Mouse (Mus musculus) embryo, embryonic 10.5 days (tissue): ENCODE results near the gene Olfr288.

ENCODE experiments used
- DNase-seq: peaks from one replicate; pipeline ENCODE4 v3.0.0-alpha.2; 2015; ENCODE audit warnings: low spot score

The Olfr288 gene

GRCm38 (mm10) chr15:98195442-98195841 is at the start of gene Olfr288:
TSS of gene Olfr288 (minus strand) at chr15:98195542.
- no peak for DNase-seq

GRCm38 (mm10) chr15:98235442-98235841 is 40.1 kb upstream of the Olfr288 start:
- DNase-seq: no peak

GRCm38 (mm10) chr15:98234350-98234749 is 39.0 kb upstream of the Olfr288 start, which contains the start of gene Olfr286:
TSS of gene Olfr286 (minus strand) at chr15:98234450.
- DNase-seq: no peak

GRCm38 (mm10) chr15:98226096-98226495 is 30.8 kb upstream of the Olfr288 start:
- DNase-seq: no peak

- peak; percentile 57 for DNase-seq
Observed at GRCm38 (mm10) chr15:98225610-98226009, 30.3 kb upstream of the Olfr288 start.

- DNase-seq: no peak
Observed at GRCm38 (mm10) chr15:98222377-98222776, 27.0 kb upstream of the Olfr288 start.

- DNase-seq: no peak
Observed at GRCm38 (mm10) chr15:98220877-98221276, 25.5 kb upstream of the Olfr288 start, which contains the start of the genes Gm44579 and Olfr287. TSS of gene Gm44579 (minus strand) at chr15:98220977. TSS of gene Olfr287 (minus strand) at chr15:98221056.

- DNase-seq: no peak
Observed at GRCm38 (mm10) chr15:98214130-98214529, 18.8 kb upstream of the Olfr288 start.

- DNase-seq: no peak
Observed at GRCm38 (mm10) chr15:98213336-98213870, 18.1 kb upstream of the Olfr288 start.

GRCm38 (mm10) chr15:98209676-98210075 is 14.3 kb upstream of the Olfr288 start:
- no peak for DNase-seq

- DNase-seq: no peak
Observed at GRCm38 (mm10) chr15:98184456-98184855, 10.9 kb downstream of the Olfr288 start.

GRCm38 (mm10) chr15:98181856-98182570 is 13.3 kb downstream of the Olfr288 start:
- DNase-seq: no peak

- peak; percentile 96 for DNase-seq
Observed at GRCm38 (mm10) chr15:98181132-98181711, 14.1 kb downstream of the Olfr288 start.

- DNase-seq: no peak
Observed at GRCm38 (mm10) chr15:98180567-98181131, 14.7 kb downstream of the Olfr288 start.

GRCm38 (mm10) chr15:98177320-98177719 is 18.0 kb downstream of the Olfr288 start:
- no peak for DNase-seq

GRCm38 (mm10) chr15:98173821-98174220 is 21.5 kb downstream of the Olfr288 start:
- DNase-seq: peak; percentile 87

GRCm38 (mm10) chr15:98172113-98172512 is 23.2 kb downstream of the Olfr288 start:
- no peak for DNase-seq

- no peak for DNase-seq
Observed at GRCm38 (mm10) chr15:98170917-98171316, 24.4 kb downstream of the Olfr288 start.

GRCm38 (mm10) chr15:98170365-98170764 is 25.0 kb downstream of the Olfr288 start:
- DNase-seq: no peak

GRCm38 (mm10) chr15:98168622-98169004 is 26.7 kb downstream of the Olfr288 start:
- no peak for DNase-seq

GRCm38 (mm10) chr15:98167645-98168621 is 27.4 kb downstream of the Olfr288 start:
- peak; percentile 97 for DNase-seq
